Mouse (Mus musculus) CD4-positive naive resting alpha-beta T cell, adult 76 days (primary cell): ENCODE results near the gene Zfp991. TPM values are rescaled to one million over a fixed set of nuclear protein-coding genes. Genes with fewer than 3 reads are reported as not detected.

Experiments used
- total RNA-seq: library from RNA; stranded (reverse); gene quantifications from one replicate; pipeline ENCODE4 v1.2.4, GENCODE M21; 2023

Gene Zfp991
- 4.4 TPM for total RNA-seq

GRCm38 (mm10) chr4:147131837-147132459 lies at the start of gene Zfp991:
Zfp991 (plus strand) TSS chr4:147132038.

Other genes starting within 250 kb of the Zfp991 start
- gene Gm21411, start 222.4 kb upstream of the Zfp991 start, total RNA-seq = not detected
- not detected for gene Zfp989, start 160.1 kb upstream of the Zfp991 start, total RNA-seq
- 0.53 TPM for gene Rex2, start 110.2 kb upstream of the Zfp991 start, total RNA-seq
- 0.21 TPM for gene Zfp988, start 173.6 kb downstream of the Zfp991 start, total RNA-seq
- gene Zfp978, start 229.3 kb downstream of the Zfp991 start, total RNA-seq = 1.3 TPM